Mouse (Mus musculus) embryonic facial prominence, embryonic 12.5 days (tissue): ENCODE results near the gene Tmem234. TPM values are rescaled to one million over a fixed set of nuclear protein-coding genes. Genes with fewer than 3 reads are reported as not detected.

Experiments used
- ATAC-seq: fragments of 200-750 bp; cut with Nextera tagmentation; 2 replicates; pipeline ENCODE4 v1.8.0; 2017; ENCODE audit not compliant: insufficient number of reproducible peaks, insufficient read depth, low FRiP score, low TSS enrichment
- H3K27ac ChIP-seq: fragments of 300-500 bp; sonication (generic); 2 replicates; pipeline ENCODE4 v1.5.1; 2016; ENCODE audit warnings: mild to moderate bottlenecking
- H3K27me3 ChIP-seq: fragments of 300-500 bp; sonication (generic); 2 replicates; pipeline ENCODE4 v1.6.1; 2016; ENCODE audit warnings: mild to moderate bottlenecking, moderate library complexity
- H3K36me3 ChIP-seq: fragments of 300-500 bp; sonication (generic); 2 replicates; pipeline ENCODE4 v1.6.1; 2016; ENCODE audit warnings: mild to moderate bottlenecking
- H3K4me1 ChIP-seq: fragments of 300-500 bp; sonication (generic); 2 replicates; pipeline ENCODE4 v1.6.1; 2016
- H3K4me2 ChIP-seq: fragments of 300-500 bp; sonication (generic); replicated peaks from 2 replicates; pipeline ENCODE4 v1.6.1; 2016; ENCODE audit warnings: mild to moderate bottlenecking, moderate library complexity
- H3K4me3 ChIP-seq: fragments of 300-500 bp; sonication (generic); 2 replicates; pipeline ENCODE4 v1.5.1; 2016; ENCODE audit warnings: mild to moderate bottlenecking
- H3K9ac ChIP-seq: fragments of 300-500 bp; sonication (generic); 2 replicates; pipeline ENCODE4 v1.6.1; 2016; ENCODE audit warnings: mild to moderate bottlenecking, moderate library complexity
- H3K9me3 ChIP-seq: fragments of 300-500 bp; sonication (generic); 2 replicates; pipeline ENCODE4 v1.6.1; 2016; ENCODE audit warnings: mild to moderate bottlenecking, moderate library complexity
- WGBS: fragments of 180-500 bp; shearing (Covaris S2); methylation state at CpG from one replicate; pipeline ENCODE4 v1.1.7; 2016; 5-methylcytosine and 5-hydroxymethylcytosine counted together
- polyA plus RNA-seq: library from polyadenylated mRNA; unstranded; fragments of >200 nt; fragmentation: Nextera tagmentation; extraction: Ambion mirVana; gene quantifications from 2 replicates; pipeline ENCODE4 v1.2.1, GENCODE M21; 2016

Gene Tmem234
- polyA plus RNA-seq, 1 experiment from 2014 or later, result 180 TPM

- WGBS, result 67% methylated on average over 1 of the region's 1 CpGs
- Histone ChIP-seq H3K36me3 (no peaks in the 10 kb centered on the region), H3K4me3 (peak overlapping the region; percentile 46), H3K27me3 (no peaks in the 10 kb centered on the region), H3K27ac (no peak overlapping the region), H3K9me3 (no peaks in the 10 kb centered on the region), H3K9ac (no peak overlapping the region), H3K4me2 (peak overlapping the region; percentile 70), H3K4me1 (no peaks in the 10 kb centered on the region)
- no peak for ATAC-seq
Observed at GRCm38 (mm10) chr4:129584370-129584769, 16.1 kb upstream of the Tmem234 start.

GRCm38 (mm10) chr4:129584884-129585608 is 15.4 kb upstream of the Tmem234 start:
- peak; percentile 84 for ATAC-seq
- Histone ChIP-seq H3K9ac (peak overlapping the region; percentile 45), H3K27ac (0 out of 2 replicates have a peak overlapping the region, but pooled peaks have one; percentile 23), H3K9me3 (no peaks in the 10 kb centered on the region), H3K4me1 (no peaks in the 10 kb centered on the region), H3K27me3 (no peaks in the 10 kb centered on the region), H3K36me3 (peaks cover under 1% of the 10 kb centered on the region; the same call in 1 of the 2 replicates), H3K4me2 (peak overlapping the region; percentile 70), H3K4me3 (peak overlapping the region; percentile 46)
- WGBS, result 1% methylated on average over 36 of the region's 36 CpGs

- no peak for ATAC-seq
- H3K4me3 ChIP-seq, result no peak overlapping the region; the same call in 1 of the 2 replicates
Observed at GRCm38 (mm10) chr4:129585773-129586172, 14.7 kb upstream of the Tmem234 start.

GRCm38 (mm10) chr4:129586943-129587342 is 13.5 kb upstream of the Tmem234 start:
- 64% methylated on average over 1 of the region's 1 CpGs for WGBS
- Histone ChIP-seq H3K4me2 (no peak overlapping the region), H3K4me1 (no peaks in the 10 kb centered on the region), H3K4me3 (no peak overlapping the region), H3K27ac (no peak overlapping the region), H3K27me3 (no peaks in the 10 kb centered on the region), H3K9me3 (no peaks in the 10 kb centered on the region), H3K9ac (no peak overlapping the region), H3K36me3 (peaks cover 18% of the 10 kb centered on the region)
- no peak for ATAC-seq

More at GRCm38 (mm10) chr4:129585773-129586172, 14.7 kb upstream of the Tmem234 start:
- Histone ChIP-seq H3K27ac (no peak overlapping the region), H3K36me3 (peaks cover 7% of the 10 kb centered on the region), H3K9ac (no peak overlapping the region), H3K4me1 (no peaks in the 10 kb centered on the region), H3K27me3 (no peaks in the 10 kb centered on the region), H3K9me3 (no peaks in the 10 kb centered on the region), H3K4me2 (peak overlapping the region; percentile 70)
- 78% methylated on average over 9 of the region's 9 CpGs for WGBS

- ATAC-seq, result no peak
- 68% methylated on average over 4 of the region's 4 CpGs for WGBS
- no peak overlapping the region for H3K9ac ChIP-seq
- no peak overlapping the region for H3K4me2 ChIP-seq
- H3K9me3 ChIP-seq, result no peaks in the 10 kb centered on the region
- no peak overlapping the region for H3K27ac ChIP-seq
- no peaks in the 10 kb centered on the region for H3K4me1 ChIP-seq
- H3K4me3 ChIP-seq, result no peak overlapping the region
- H3K36me3 ChIP-seq, result peaks cover 36% of the 10 kb centered on the region
- no peaks in the 10 kb centered on the region for H3K27me3 ChIP-seq
Observed at GRCm38 (mm10) chr4:129588865-129589264, 11.6 kb upstream of the Tmem234 start.

- Histone ChIP-seq H3K36me3 (peaks cover 45% of the 10 kb centered on the region), H3K9ac (no peak overlapping the region), H3K27me3 (no peaks in the 10 kb centered on the region), H3K4me3 (no peak overlapping the region), H3K9me3 (no peaks in the 10 kb centered on the region), H3K27ac (peak overlapping the region; percentile 26; the same call in 1 of the 2 replicates), H3K4me2 (no peak overlapping the region), H3K4me1 (no peaks in the 10 kb centered on the region)
- 38% methylated on average over 7 of the region's 7 CpGs for whole genome bisulfite sequencing
- ATAC-seq, result peak; percentile 65
Observed at GRCm38 (mm10) chr4:129608426-129609025, 8.1 kb downstream of the Tmem234 start.

- WGBS, result 83% methylated on average over 12 of the region's 12 CpGs
- Histone ChIP-seq H3K4me1 (no peaks in the 10 kb centered on the region), H3K4me2 (no peak overlapping the region), H3K9ac (no peak overlapping the region), H3K36me3 (peaks cover 39% of the 10 kb centered on the region), H3K27me3 (no peaks in the 10 kb centered on the region), H3K27ac (no peak overlapping the region), H3K9me3 (no peaks in the 10 kb centered on the region), H3K4me3 (no peak overlapping the region)
- ATAC-seq, result no peak
Observed at GRCm38 (mm10) chr4:129609139-129609631, 8.7 kb downstream of the Tmem234 start.

GRCm38 (mm10) chr4:129610026-129610425 is 9.6 kb downstream of the Tmem234 start:
- Histone ChIP-seq H3K4me2 (no peak overlapping the region), H3K9me3 (no peaks in the 10 kb centered on the region), H3K36me3 (peaks cover 30% of the 10 kb centered on the region), H3K27me3 (no peaks in the 10 kb centered on the region), H3K9ac (no peak overlapping the region), H3K4me3 (no peak overlapping the region), H3K27ac (no peak overlapping the region), H3K4me1 (no peaks in the 10 kb centered on the region)
- ATAC-seq, result no peak
- WGBS, result 78% methylated on average over 4 of the region's 4 CpGs

GRCm38 (mm10) chr4:129610472-129610871 is 10.0 kb downstream of the Tmem234 start:
- ATAC-seq, result no peak
- no peak overlapping the region for H3K9ac ChIP-seq
- no peaks in the 10 kb centered on the region for H3K9me3 ChIP-seq
- peaks cover 28% of the 10 kb centered on the region for H3K36me3 ChIP-seq
- H3K4me2 ChIP-seq, result no peak overlapping the region
- H3K4me1 ChIP-seq, result no peaks in the 10 kb centered on the region
- 67% methylated on average over 4 of the region's 4 CpGs for WGBS
- H3K4me3 ChIP-seq, result no peak overlapping the region
- no peaks in the 10 kb centered on the region for H3K27me3 ChIP-seq
- H3K27ac ChIP-seq, result no peak overlapping the region

- H3K27ac ChIP-seq, result no peak within 1 kb of the TSS
- no peak for ATAC-seq
- no peak within 1 kb of the TSS for H3K9ac ChIP-seq
- no peaks in the 10 kb centered on the region for H3K9me3 ChIP-seq
- H3K4me2 ChIP-seq, result no peak within 1 kb of the TSS
- H3K36me3 ChIP-seq, result peaks cover 24% of the 10 kb centered on the region
- peaks cover 8% of the 10 kb centered on the region for H3K4me1 ChIP-seq
- H3K27me3 ChIP-seq, result no peaks in the 10 kb centered on the region
- no peak within 1 kb of the TSS for H3K4me3 ChIP-seq
- 83% methylated on average over 6 of the region's 6 CpGs for WGBS
Observed at GRCm38 (mm10) chr4:129614093-129614492, 13.6 kb downstream of the Tmem234 start, which contains the start of gene Dcdc2b. TSS of gene Dcdc2b (minus strand) at chr4:129614257.

- Histone ChIP-seq H3K4me3 (no peak overlapping the region), H3K9ac (no peak overlapping the region), H3K36me3 (peaks cover 16% of the 10 kb centered on the region), H3K4me2 (no peak overlapping the region), H3K27ac (no peak overlapping the region), H3K9me3 (no peaks in the 10 kb centered on the region), H3K4me1 (peaks cover 8% of the 10 kb centered on the region), H3K27me3 (no peaks in the 10 kb centered on the region)
- WGBS, result 88% methylated on average over 9 of the region's 9 CpGs
- no peak for ATAC-seq
Observed at GRCm38 (mm10) chr4:129615801-129616290, 15.4 kb downstream of the Tmem234 start.

GRCm38 (mm10) chr4:129616631-129617030 is 16.2 kb downstream of the Tmem234 start:
- Histone ChIP-seq H3K4me3 (no peak overlapping the region), H3K36me3 (peaks cover 20% of the 10 kb centered on the region), H3K9ac (no peak overlapping the region), H3K27ac (no peak overlapping the region), H3K4me1 (peaks cover 8% of the 10 kb centered on the region), H3K27me3 (no peaks in the 10 kb centered on the region), H3K4me2 (no peak overlapping the region), H3K9me3 (no peaks in the 10 kb centered on the region)
- no peak for ATAC-seq
- WGBS, result 88% methylated on average over 3 of the region's 3 CpGs
